Mouse (Mus musculus) kidney, adult 18-20 months (tissue): ENCODE measurements around the gene Cnmd.

Source experiments
- DNase-seq: peaks from one replicate; pipeline ENCODE4 v3.0.0; 2021

Cnmd gene

GRCm38 (mm10) chr14:79636814-79637213 lies 25.2 kb downstream of the Cnmd start:
- DNase-seq = no peak

- no peak for DNase-seq
Measured at GRCm38 (mm10) chr14:79633196-79633595, 28.8 kb downstream of the Cnmd start.

- no peak for DNase-seq
Measured at GRCm38 (mm10) chr14:79632330-79632729, 29.6 kb downstream of the Cnmd start.

- no peak for DNase-seq
Measured at GRCm38 (mm10) chr14:79621143-79621542, 40.8 kb downstream of the Cnmd start.

GRCm38 (mm10) chr14:79619802-79620201 lies 42.2 kb downstream of the Cnmd start:
- no peak for DNase-seq

- no peak for DNase-seq
Measured at GRCm38 (mm10) chr14:79617121-79617828, 44.7 kb downstream of the Cnmd start.

- no peak for DNase-seq
Measured at GRCm38 (mm10) chr14:79608286-79608685, 53.7 kb downstream of the Cnmd start.

- no peak for DNase-seq
Measured at GRCm38 (mm10) chr14:79607352-79607751, 54.6 kb downstream of the Cnmd start.

- DNase-seq = no peak
Measured at GRCm38 (mm10) chr14:79606867-79607266, 55.1 kb downstream of the Cnmd start.

GRCm38 (mm10) chr14:79606392-79606791 lies 55.6 kb downstream of the Cnmd start:
- no peak for DNase-seq

- no peak for DNase-seq
Measured at GRCm38 (mm10) chr14:79605881-79606280, 56.1 kb downstream of the Cnmd start.

GRCm38 (mm10) chr14:79596602-79597001 lies 65.4 kb downstream of the Cnmd start:
- no peak for DNase-seq

- DNase-seq = no peak
Measured at GRCm38 (mm10) chr14:79594069-79594468, 67.9 kb downstream of the Cnmd start.

GRCm38 (mm10) chr14:79591611-79592010 lies 70.4 kb downstream of the Cnmd start:
- no peak for DNase-seq

GRCm38 (mm10) chr14:79590916-79591315 lies 71.1 kb downstream of the Cnmd start:
- no peak for DNase-seq

- DNase-seq = no peak
Measured at GRCm38 (mm10) chr14:79589401-79589800, 72.6 kb downstream of the Cnmd start.

- no peak for DNase-seq
Measured at GRCm38 (mm10) chr14:79588534-79588951, 73.4 kb downstream of the Cnmd start.

- DNase-seq = no peak
Measured at GRCm38 (mm10) chr14:79587852-79588229, 74.1 kb downstream of the Cnmd start.
